Mouse (Mus musculus): ENCODE results near the gene Gse1. TPM values are rescaled to one million over a fixed set of nuclear protein-coding genes. Genes with fewer than 3 reads are reported as not detected.

The Gse1 gene
- polyA plus RNA-seq, 1 experiment from 2014 or later, result 22.2 TPM

DNA sequence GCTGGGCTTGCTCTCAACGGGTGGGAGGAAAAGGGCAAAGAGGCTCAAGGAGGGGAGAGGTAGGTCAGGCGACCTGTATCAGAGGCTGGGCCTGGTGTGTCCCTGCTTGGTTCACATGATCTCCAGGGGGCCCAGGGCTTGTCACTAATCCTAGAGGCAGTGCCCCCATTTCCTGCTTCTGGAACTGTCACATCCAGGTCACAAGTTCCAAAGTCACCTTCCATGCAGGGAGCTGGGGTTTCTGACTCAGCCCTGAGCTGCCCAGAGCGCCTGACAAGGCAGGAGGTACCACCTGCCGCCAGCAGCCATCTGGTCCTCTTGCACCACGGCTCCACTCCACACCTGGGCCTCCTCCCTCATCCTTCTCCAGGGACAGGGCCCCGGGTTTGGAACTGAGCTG, 155.5 kb downstream of the Gse1 start:
- Histone ChIP-seq H3K27ac (ENCODE audit: low read depth, low read length) (no peak overlapping the region), H3K4me1 (replicated peaks; ENCODE audit: control insufficient read depth, insufficient read depth, low read length) (peaks cover 8% of the 10 kb centered on the region; the same call in 1 of the 2 replicates)
- WGBS, result 45% methylated on average over 6 of the region's 6 CpGs

DNA sequence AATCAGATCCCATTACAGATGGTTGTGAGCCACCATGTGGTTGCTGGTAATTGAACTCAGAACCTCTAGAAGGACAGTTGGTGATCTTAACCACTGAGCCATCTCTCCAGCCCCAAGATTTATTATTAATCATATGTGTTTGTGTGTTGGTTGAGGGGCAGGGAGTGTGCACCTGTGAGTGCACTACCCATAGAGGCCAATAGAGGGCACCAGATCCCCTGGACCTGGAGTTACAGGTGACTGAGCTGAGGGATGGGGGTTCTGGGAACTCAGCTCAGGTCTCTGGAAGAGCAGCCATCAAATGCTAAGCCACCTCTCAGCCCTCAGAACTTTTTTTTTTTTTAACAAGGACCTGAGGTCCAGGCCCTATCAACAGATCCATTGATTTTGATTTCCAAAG, 156.5 kb downstream of the Gse1 start:
- H3K9ac ChIP-seq (ENCODE audit: low read length), result no peak overlapping the region
- no peaks in the 10 kb centered on the region for H3K27me3 ChIP-seq (ENCODE audit: control insufficient read depth, insufficient read depth, low read length)
- no peak overlapping the region for H3K4me3 ChIP-seq (ENCODE audit: low read depth, low read length)
- peaks cover 5% of the 10 kb centered on the region; the same call in 1 of the 2 replicates for H3K4me1 ChIP-seq (replicated peaks; ENCODE audit: control insufficient read depth, insufficient read depth, low read length)
- DNase-seq (ENCODE audit: low spot score), result no peak
- H3K27ac ChIP-seq (ENCODE audit: low read depth, low read length), result no peak overlapping the region
- ATAC-seq (replicated peaks; ENCODE audit: low FRiP score), result no peak
- no peak overlapping the region for H3K4me2 ChIP-seq (ENCODE audit: low read depth, low read length, severe bottlenecking)
- no peaks in the 10 kb centered on the region; the same call in 1 of the 2 replicates for H3K9me3 ChIP-seq (ENCODE audit: control insufficient read depth, low read length)
- no peaks in the 10 kb centered on the region for H3K36me3 ChIP-seq (ENCODE audit: control insufficient read depth, insufficient read depth, low read length)

More for the DNA sequence above, 155.5 kb downstream of the Gse1 start:
- Histone ChIP-seq H3K4me3 (ENCODE audit: low read depth, low read length) (no peak overlapping the region), H3K36me3 (ENCODE audit: control insufficient read depth, insufficient read depth, low read length) (no peaks in the 10 kb centered on the region), H3K27me3 (ENCODE audit: control insufficient read depth, insufficient read depth, low read length) (no peaks in the 10 kb centered on the region), H3K9ac (ENCODE audit: low read length) (no peak overlapping the region), H3K9me3 (ENCODE audit: control insufficient read depth, low read length) (no peaks in the 10 kb centered on the region; the same call in 1 of the 2 replicates), H3K4me2 (ENCODE audit: low read depth, low read length, severe bottlenecking) (no peak overlapping the region)
- ATAC-seq (replicated peaks; ENCODE audit: low FRiP score), result no peak
- DNase-seq (ENCODE audit: low spot score), result no peak

DNA sequence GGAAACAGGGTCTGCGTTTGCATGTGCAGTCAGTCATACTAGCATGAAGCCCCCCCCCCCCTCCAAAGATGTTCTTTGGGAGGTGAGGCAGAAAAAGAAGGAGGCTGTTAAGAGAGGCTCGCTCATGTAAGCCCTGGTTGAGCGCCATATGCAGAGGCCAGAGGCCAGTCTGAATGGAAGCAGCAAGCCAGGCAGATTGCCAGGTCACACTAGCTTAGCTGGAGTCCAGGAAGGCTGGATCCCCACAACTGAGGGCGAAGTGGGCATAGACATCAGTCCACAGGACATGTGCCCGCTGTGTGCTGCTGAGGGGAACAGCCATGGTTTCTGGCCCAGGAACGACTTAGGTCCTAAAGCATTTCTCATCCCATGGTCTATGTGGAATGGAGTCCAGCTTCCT, 160.0 kb downstream of the Gse1 start:
- no peak overlapping the region for H3K4me2 ChIP-seq (ENCODE audit: low read depth, low read length, severe bottlenecking)
- ATAC-seq (replicated peaks; ENCODE audit: low FRiP score) (no peak), DNase-seq (ENCODE audit: low spot score) (no peak)
- H3K9ac ChIP-seq (ENCODE audit: low read length), result no peak overlapping the region
- no peaks in the 10 kb centered on the region for H3K36me3 ChIP-seq (ENCODE audit: control insufficient read depth, insufficient read depth, low read length)
- H3K27me3 ChIP-seq (ENCODE audit: control insufficient read depth, insufficient read depth, low read length), result no peaks in the 10 kb centered on the region
- no peak overlapping the region for H3K4me3 ChIP-seq (ENCODE audit: low read depth, low read length)
- no peak overlapping the region for H3K27ac ChIP-seq (ENCODE audit: low read depth, low read length)
- H3K9me3 ChIP-seq (ENCODE audit: control insufficient read depth, low read length), result no peaks in the 10 kb centered on the region; the same call in 1 of the 2 replicates
- no peaks in the 10 kb centered on the region for H3K4me1 ChIP-seq (replicated peaks; ENCODE audit: control insufficient read depth, insufficient read depth, low read length)
- 87% methylated on average over 6 of the region's 6 CpGs for WGBS

DNA sequence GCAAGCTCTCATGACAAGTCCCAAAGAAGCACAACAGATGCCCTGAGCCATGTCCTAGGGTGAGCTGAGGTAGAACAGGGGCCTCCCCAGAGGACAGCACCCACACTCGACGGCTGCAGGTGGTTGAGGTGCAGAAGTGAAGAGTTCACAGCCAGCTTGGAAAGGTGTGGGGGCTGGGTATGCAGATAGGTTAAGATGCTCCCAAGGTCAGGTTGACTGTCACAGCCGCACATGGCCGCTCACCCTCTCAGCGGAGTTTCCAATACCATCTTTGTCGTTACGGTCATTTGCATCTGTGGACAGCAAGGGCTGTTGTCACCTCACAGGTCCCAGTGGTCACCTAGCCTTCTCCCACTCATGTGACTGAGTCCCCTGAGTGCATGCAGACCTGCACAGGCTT, 162.3 kb downstream of the Gse1 start:
- Histone ChIP-seq H3K27ac (ENCODE audit: low read depth, low read length) (no peak overlapping the region), H3K9me3 (ENCODE audit: control insufficient read depth, low read length) (no peaks in the 10 kb centered on the region), H3K4me2 (ENCODE audit: low read depth, low read length, severe bottlenecking) (no peak overlapping the region), H3K9ac (ENCODE audit: low read length) (no peak overlapping the region), H3K4me3 (ENCODE audit: low read depth, low read length) (no peak overlapping the region), H3K27me3 (ENCODE audit: control insufficient read depth, insufficient read depth, low read length) (no peaks in the 10 kb centered on the region), H3K36me3 (ENCODE audit: control insufficient read depth, insufficient read depth, low read length) (no peaks in the 10 kb centered on the region), H3K4me1 (replicated peaks; ENCODE audit: control insufficient read depth, insufficient read depth, low read length) (no peaks in the 10 kb centered on the region)
- 93% methylated on average over 7 of the region's 7 CpGs for WGBS
- DNase-seq (ENCODE audit: low spot score) (no peak), ATAC-seq (replicated peaks; ENCODE audit: low FRiP score) (no peak)

DNA sequence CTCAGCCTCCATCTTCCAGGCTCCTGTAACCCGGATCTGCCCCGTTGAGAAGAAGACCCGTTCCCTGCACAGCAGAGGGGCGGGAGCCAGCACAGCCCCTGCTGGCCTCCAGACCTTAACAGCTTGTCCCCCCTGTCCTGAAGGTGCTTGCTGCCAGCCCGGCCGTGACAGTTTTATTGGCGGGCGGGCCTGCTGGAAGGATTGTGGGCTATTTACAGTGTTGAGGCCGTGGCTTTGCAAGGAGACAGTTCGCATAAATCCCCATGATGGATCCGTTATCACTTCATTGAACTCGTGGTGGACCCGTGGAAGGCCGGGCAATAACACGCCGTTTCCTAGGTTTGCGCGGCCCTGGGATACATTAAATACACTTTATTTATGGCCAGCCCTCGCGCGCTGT, 163.6 kb downstream of the Gse1 start:
- no peaks in the 10 kb centered on the region for H3K9me3 ChIP-seq (ENCODE audit: control insufficient read depth, low read length)
- 85% methylated on average over 21 of the region's 21 CpGs for WGBS
- no peak overlapping the region for H3K9ac ChIP-seq (ENCODE audit: low read length)
- H3K4me3 ChIP-seq (ENCODE audit: low read depth, low read length), result no peak overlapping the region
- H3K27ac ChIP-seq (ENCODE audit: low read depth, low read length), result no peak overlapping the region
- no peak for DNase-seq (ENCODE audit: low spot score)
- no peak for ATAC-seq (replicated peaks; ENCODE audit: low FRiP score)
- H3K4me1 ChIP-seq (replicated peaks; ENCODE audit: control insufficient read depth, insufficient read depth, low read length), result no peaks in the 10 kb centered on the region
- H3K4me2 ChIP-seq (ENCODE audit: low read depth, low read length, severe bottlenecking), result no peak overlapping the region
- H3K36me3 ChIP-seq (ENCODE audit: control insufficient read depth, insufficient read depth, low read length), result no peaks in the 10 kb centered on the region
- no peaks in the 10 kb centered on the region for H3K27me3 ChIP-seq (ENCODE audit: control insufficient read depth, insufficient read depth, low read length)

DNA sequence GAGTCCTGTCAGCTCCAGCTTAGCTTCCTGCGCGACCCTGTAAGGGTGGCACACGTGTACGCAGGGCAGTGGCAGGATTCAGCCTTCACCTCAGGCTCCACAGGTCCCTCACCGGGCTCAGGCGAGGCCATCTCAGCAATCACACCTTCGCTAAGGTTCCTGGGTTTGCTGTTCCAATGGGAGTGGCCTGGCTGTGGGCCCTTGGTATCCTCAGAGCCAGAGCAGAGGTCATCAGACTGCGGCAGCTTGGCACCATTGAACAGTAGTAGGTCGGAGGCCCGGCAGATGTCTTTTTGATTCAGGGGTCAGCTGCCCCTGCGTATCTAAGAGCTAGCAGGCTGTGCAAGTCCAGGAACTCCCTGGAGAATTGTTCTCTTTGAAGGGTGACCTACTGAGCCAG, 164.8 kb downstream of the Gse1 start:
- DNase-seq (ENCODE audit: low spot score) (no peak), ATAC-seq (replicated peaks; ENCODE audit: low FRiP score) (no peak)
- Histone ChIP-seq H3K27ac (ENCODE audit: low read depth, low read length) (no peak overlapping the region), H3K9me3 (ENCODE audit: control insufficient read depth, low read length) (no peaks in the 10 kb centered on the region), H3K36me3 (ENCODE audit: control insufficient read depth, insufficient read depth, low read length) (no peaks in the 10 kb centered on the region), H3K9ac (ENCODE audit: low read length) (no peak overlapping the region), H3K27me3 (ENCODE audit: control insufficient read depth, insufficient read depth, low read length) (no peaks in the 10 kb centered on the region), H3K4me1 (replicated peaks; ENCODE audit: control insufficient read depth, insufficient read depth, low read length) (peaks cover 2% of the 10 kb centered on the region; the same call in 1 of the 2 replicates), H3K4me2 (ENCODE audit: low read depth, low read length, severe bottlenecking) (no peak overlapping the region), H3K4me3 (ENCODE audit: low read depth, low read length) (no peak overlapping the region)
- WGBS, result 87% methylated on average over 11 of the region's 11 CpGs

DNA sequence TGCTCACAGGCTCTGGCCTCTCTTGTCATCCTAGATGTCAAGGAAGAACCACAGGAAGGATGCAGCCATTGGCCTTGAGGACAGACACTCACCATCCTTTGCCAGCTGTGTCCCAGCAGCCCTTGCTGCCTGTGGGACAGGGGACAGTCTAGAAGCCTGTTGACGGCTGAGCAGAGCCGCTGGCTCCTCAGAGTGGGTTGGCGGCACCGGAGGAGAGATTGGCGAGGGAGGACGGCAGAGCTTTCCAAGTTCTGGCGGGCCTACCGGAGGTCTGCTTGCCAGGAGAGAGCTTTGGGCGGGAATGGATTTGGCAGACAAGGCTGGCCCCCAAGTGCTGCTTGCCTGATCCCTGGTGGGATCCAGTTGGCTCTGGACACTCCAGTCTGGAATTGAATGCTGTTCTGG, 165.6 kb downstream of the Gse1 start:
- no peak overlapping the region for H3K4me2 ChIP-seq (ENCODE audit: low read depth, low read length, severe bottlenecking)
- DNase-seq (ENCODE audit: low spot score), result no peak
- no peak overlapping the region for H3K9ac ChIP-seq (ENCODE audit: low read length)
- 83% methylated on average over 9 of the region's 9 CpGs for WGBS
- H3K27me3 ChIP-seq (ENCODE audit: control insufficient read depth, insufficient read depth, low read length), result no peaks in the 10 kb centered on the region
- H3K36me3 ChIP-seq (ENCODE audit: control insufficient read depth, insufficient read depth, low read length), result no peaks in the 10 kb centered on the region
- H3K4me3 ChIP-seq (ENCODE audit: low read depth, low read length), result no peak overlapping the region
- peaks cover 3% of the 10 kb centered on the region; the same call in 1 of the 2 replicates for H3K4me1 ChIP-seq (replicated peaks; ENCODE audit: control insufficient read depth, insufficient read depth, low read length)
- ATAC-seq (replicated peaks; ENCODE audit: low FRiP score), result no peak
- H3K27ac ChIP-seq (ENCODE audit: low read depth, low read length), result no peak overlapping the region
- no peaks in the 10 kb centered on the region for H3K9me3 ChIP-seq (ENCODE audit: control insufficient read depth, low read length)

DNA sequence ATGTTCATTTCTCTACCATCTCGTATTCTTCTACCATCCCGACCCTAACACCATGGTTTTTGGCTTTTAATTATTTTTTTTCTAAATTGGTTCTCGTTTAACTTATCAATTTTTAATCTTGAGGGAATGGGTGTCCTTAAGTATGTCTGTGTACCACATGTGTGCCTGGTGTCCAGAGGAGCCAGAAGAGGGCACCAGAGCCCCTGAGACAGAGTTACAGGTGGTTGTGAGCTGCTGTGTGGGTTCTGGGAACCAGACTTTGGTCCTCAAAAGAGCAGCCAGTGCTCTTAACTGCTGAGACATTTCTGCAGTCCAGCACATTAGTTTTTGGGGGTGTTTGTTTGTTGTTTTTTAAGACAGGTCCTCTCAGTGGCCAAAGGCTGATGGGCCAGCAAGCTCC, 167.6 kb downstream of the Gse1 start:
- H3K4me3 ChIP-seq (ENCODE audit: low read depth, low read length), result no peak overlapping the region
- H3K27me3 ChIP-seq (ENCODE audit: control insufficient read depth, insufficient read depth, low read length), result no peaks in the 10 kb centered on the region
- no peak for ATAC-seq (replicated peaks; ENCODE audit: low FRiP score)
- no peak for DNase-seq (ENCODE audit: low spot score)
- H3K4me2 ChIP-seq (ENCODE audit: low read depth, low read length, severe bottlenecking), result no peak overlapping the region
- H3K4me1 ChIP-seq (replicated peaks; ENCODE audit: control insufficient read depth, insufficient read depth, low read length), result peaks cover 7% of the 10 kb centered on the region; the same call in 1 of the 2 replicates
- H3K36me3 ChIP-seq (ENCODE audit: control insufficient read depth, insufficient read depth, low read length), result no peaks in the 10 kb centered on the region
- no peak overlapping the region for H3K27ac ChIP-seq (ENCODE audit: low read depth, low read length)
- no peak overlapping the region for H3K9ac ChIP-seq (ENCODE audit: low read length)
- WGBS, result 95% methylated on average over 3 of the region's 3 CpGs
- H3K9me3 ChIP-seq (ENCODE audit: control insufficient read depth, low read length), result no peaks in the 10 kb centered on the region

DNA sequence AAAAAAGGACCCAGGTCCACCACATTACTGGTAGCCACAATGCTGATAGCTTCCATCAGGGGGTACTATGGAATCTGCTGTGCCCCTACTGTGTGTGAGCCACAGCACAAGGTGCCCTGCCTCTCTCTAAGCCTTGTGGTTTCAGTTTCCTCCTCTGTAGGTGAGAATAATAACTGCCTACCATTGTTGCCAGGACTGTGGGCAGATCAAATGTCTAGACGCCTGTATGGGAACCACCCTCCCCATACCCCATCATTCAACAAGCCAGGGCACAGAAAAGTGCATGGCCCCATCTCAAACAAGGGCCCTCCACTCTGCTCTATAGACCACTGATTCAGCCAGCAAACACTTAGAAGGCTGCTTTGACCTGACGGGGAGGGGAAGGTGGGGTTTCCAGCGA, 168.5 kb downstream of the Gse1 start:
- peaks cover 7% of the 10 kb centered on the region; the same call in 1 of the 2 replicates for H3K4me1 ChIP-seq (replicated peaks; ENCODE audit: control insufficient read depth, insufficient read depth, low read length)
- H3K4me3 ChIP-seq (ENCODE audit: low read depth, low read length), result no peak overlapping the region
- H3K4me2 ChIP-seq (ENCODE audit: low read depth, low read length, severe bottlenecking), result no peak overlapping the region
- H3K9me3 ChIP-seq (ENCODE audit: control insufficient read depth, low read length), result no peaks in the 10 kb centered on the region
- 61% methylated on average over 3 of the region's 3 CpGs for WGBS
- no peaks in the 10 kb centered on the region for H3K36me3 ChIP-seq (ENCODE audit: control insufficient read depth, insufficient read depth, low read length)
- no peaks in the 10 kb centered on the region for H3K27me3 ChIP-seq (ENCODE audit: control insufficient read depth, insufficient read depth, low read length)
- no peak overlapping the region for H3K27ac ChIP-seq (ENCODE audit: low read depth, low read length)
- DNase-seq (ENCODE audit: low spot score), result no peak
- ATAC-seq (replicated peaks; ENCODE audit: low FRiP score), result no peak
- H3K9ac ChIP-seq (ENCODE audit: low read length), result no peak overlapping the region
